Mouse (Mus musculus): ENCODE results near the gene Edn2.
A peak's percentile ranks its signal among the peaks of the same experiment; 100 is the strongest.

The Edn2 gene

GRCm38 (mm10) chr4:120206471-120206891 is 45.5 kb downstream of the Edn2 start:
- DNase-seq (ENCODE audit: low spot score): no peak

DNA sequence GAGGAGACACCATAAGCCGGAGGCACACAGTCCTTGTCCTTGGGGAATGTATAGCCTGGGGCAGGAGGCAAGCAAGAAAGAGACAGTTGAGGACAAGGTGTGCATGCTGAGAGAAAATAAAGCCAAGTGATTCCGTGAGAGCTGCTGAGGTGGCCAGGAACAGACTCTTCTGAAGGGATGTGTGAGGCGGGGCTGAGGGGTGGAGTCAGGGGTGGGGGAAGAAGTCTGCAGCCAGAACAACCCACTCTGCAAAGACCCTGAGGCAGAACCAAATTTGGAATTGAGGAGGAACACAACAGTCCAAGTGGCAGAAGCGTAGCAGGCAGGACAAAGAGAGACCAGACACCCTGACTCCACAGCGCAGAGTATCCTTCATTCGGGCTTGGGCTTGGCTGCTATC is 51.1 kb downstream of the Edn2 start:
- no peak for DNase-seq (ENCODE audit: low spot score)

GRCm38 (mm10) chr4:120212812-120213211 is 51.8 kb downstream of the Edn2 start:
- no peak for DNase-seq (ENCODE audit: low spot score)

DNA sequence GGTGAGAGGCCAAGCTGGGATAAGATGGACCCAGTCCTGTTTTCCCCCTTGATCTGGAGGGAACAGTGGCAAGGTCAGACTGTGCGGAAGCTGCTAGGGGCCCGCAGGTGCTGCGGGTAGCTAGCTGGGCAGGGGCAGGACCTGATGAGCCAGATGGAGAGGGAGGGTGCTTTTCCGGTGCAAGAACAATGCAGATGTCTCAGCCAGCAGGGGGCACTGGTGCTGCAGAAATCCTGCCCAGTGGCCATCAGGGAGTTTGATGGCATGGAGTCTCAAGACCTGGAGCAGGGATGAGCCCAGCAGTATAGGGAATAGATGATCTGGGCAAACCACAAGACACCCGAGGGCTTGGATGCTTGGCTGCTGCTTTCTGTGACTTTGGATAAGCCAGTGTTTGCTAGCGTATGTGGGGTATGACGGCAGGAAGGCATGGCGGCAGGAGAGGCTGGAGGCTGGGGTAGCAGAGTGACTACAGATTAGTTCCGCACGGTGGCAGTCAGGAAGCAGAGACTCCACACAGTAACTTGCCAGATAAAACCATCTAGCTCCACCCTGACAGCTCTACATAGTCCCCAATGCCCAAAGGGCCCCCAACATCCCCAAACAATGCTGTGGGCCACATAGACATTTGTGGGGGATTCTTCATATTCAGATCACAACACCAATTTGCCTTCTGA is 55.0 kb downstream of the Edn2 start:
- peak; percentile 31 for DNase-seq (ENCODE audit: low spot score)

- DNase-seq (ENCODE audit: low spot score): no peak
Observed at GRCm38 (mm10) chr4:120216883-120217282, 55.9 kb downstream of the Edn2 start.
